Mouse (Mus musculus) G1E (cell line): ENCODE results near the gene Odaph.

Experiments
- CTCF ChIP-seq: IDR thresholded peaks from 2 replicates; pipeline ENCODE4 v1.5.1; 2012; ENCODE audit warnings: low read depth, low read length, inconsistent platforms, mixed read lengths
- GATA1 ChIP-seq: IDR thresholded peaks from 2 replicates; pipeline ENCODE4 v1.6.1; 2012; ENCODE audit warnings: borderline replicate concordance, low read length, inconsistent platforms, mixed read lengths
- GATA2 ChIP-seq: IDR thresholded peaks from 2 replicates; pipeline ENCODE4 v1.6.1; 2012; ENCODE audit warnings: low read depth, low read length, inconsistent platforms, borderline replicate concordance
- POLR2AphosphoS5 ChIP-seq: IDR thresholded peaks from 2 replicates; pipeline ENCODE4 v1.6.1; 2012; ENCODE audit warnings: low read depth, low read length, inconsistent platforms; ENCODE audit not compliant: insufficient replicate concordance
- TAL1 ChIP-seq: conservative IDR thresholded peaks from 2 replicates; pipeline ENCODE4 v1.6.1; 2012; ENCODE audit warnings: low read depth, low read length, inconsistent platforms, mixed read lengths

DNA sequence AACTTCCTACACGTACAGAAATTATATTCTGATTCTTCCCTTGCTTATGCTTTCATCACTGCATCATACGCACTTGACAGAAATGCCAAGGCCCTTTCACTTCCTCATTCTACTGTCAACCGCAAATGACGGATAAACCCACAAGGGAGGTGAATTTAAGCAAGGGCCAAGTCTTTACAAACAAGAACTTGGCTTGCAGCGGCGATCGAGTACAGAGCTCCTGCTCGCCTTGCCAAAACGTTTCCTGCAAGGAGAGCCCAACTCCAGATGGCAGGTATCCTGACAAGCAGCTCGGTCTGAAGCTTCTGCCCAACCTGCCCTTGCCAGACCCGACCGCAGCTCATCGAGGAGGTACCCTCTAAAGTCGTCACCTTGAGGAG is 25.0 kb upstream of the Odaph start:
- no peak for TF ChIP-seq CTCF
- TF ChIP-seq GATA2 = no peak
- TF ChIP-seq GATA1 = no peak
- peak; percentile 82; the same call in 1 of the 2 replicates for TF ChIP-seq POLR2AphosphoS5
- no peak for TF ChIP-seq TAL1
